Mouse (Mus musculus): ENCODE data around the gene Grid2.
"Not testable (repeated sequence)": the region's sequence is repeated elsewhere in the genome, so short reads cannot be mapped to it uniquely, and the experiment has no call there.

Gene Grid2

GRCm38 (mm10) chr6:63255826-63256555 lies at the start of gene Grid2:
Gene Grid2 (plus strand): TSS chr6:63255876.
- DNase-seq, result peak; percentile 59

- no peak for DNase-seq
Observed at GRCm38 (mm10) chr6:63250738-63251137, 4.9 kb upstream of the Grid2 start.

- peak; percentile 59 for DNase-seq
Observed at GRCm38 (mm10) chr6:63256556-63257405, 1.1 kb downstream of the Grid2 start.

- peak; percentile 52 for DNase-seq
Observed at GRCm38 (mm10) chr6:63257406-63257845, 1.8 kb downstream of the Grid2 start.

GRCm38 (mm10) chr6:63257876-63258275 lies 2.2 kb downstream of the Grid2 start:
- peak; percentile 16 for DNase-seq

GRCm38 (mm10) chr6:63259764-63260163 lies 4.1 kb downstream of the Grid2 start:
- DNase-seq, result no peak

GRCm38 (mm10) chr6:63284419-63284818 lies 28.7 kb downstream of the Grid2 start:
- peak; percentile 10 for DNase-seq

GRCm38 (mm10) chr6:63342438-63343004 lies 86.8 kb downstream of the Grid2 start:
- no peak for DNase-seq

GRCm38 (mm10) chr6:63347015-63347414 lies 91.3 kb downstream of the Grid2 start:
- DNase-seq, result no peak

GRCm38 (mm10) chr6:63381061-63381611 lies 125.5 kb downstream of the Grid2 start:
- peak; percentile 11 for DNase-seq

- no peak for DNase-seq
Observed at GRCm38 (mm10) chr6:63401698-63402097, 146.0 kb downstream of the Grid2 start.

- no peak for DNase-seq
Observed at GRCm38 (mm10) chr6:63417534-63417933, 161.9 kb downstream of the Grid2 start.

GRCm38 (mm10) chr6:63432751-63433150 lies 177.1 kb downstream of the Grid2 start:
- no peak for DNase-seq

- no peak for DNase-seq
Observed at GRCm38 (mm10) chr6:63448175-63448574, 192.5 kb downstream of the Grid2 start.

- DNase-seq, result no peak
Observed at GRCm38 (mm10) chr6:63482141-63482540, 226.5 kb downstream of the Grid2 start.

- DNase-seq, result no peak
Observed at GRCm38 (mm10) chr6:63515016-63515415, 259.3 kb downstream of the Grid2 start.

- no peak for DNase-seq
Observed at GRCm38 (mm10) chr6:63515957-63516356, 260.3 kb downstream of the Grid2 start.

GRCm38 (mm10) chr6:63531751-63532150 lies 276.1 kb downstream of the Grid2 start:
- peak; percentile 1 for DNase-seq

GRCm38 (mm10) chr6:63532901-63533300 lies 277.2 kb downstream of the Grid2 start:
- DNase-seq, result no peak

- no peak for DNase-seq
Observed at GRCm38 (mm10) chr6:63547741-63548140, 292.1 kb downstream of the Grid2 start.

GRCm38 (mm10) chr6:63568741-63569140 lies 313.1 kb downstream of the Grid2 start:
- DNase-seq, result not testable (repeated sequence)

GRCm38 (mm10) chr6:63590681-63591080 lies 335.0 kb downstream of the Grid2 start:
- no peak for DNase-seq

GRCm38 (mm10) chr6:63609570-63609969 lies 353.9 kb downstream of the Grid2 start:
- DNase-seq, result no peak

All from right cerebral cortex, postnatal 4 days (tissue).